Mouse (Mus musculus): ENCODE measurements at regions not wholly inside any gene's neighbourhood (a gene's known extent, or its start where the extent isn't known, plus 50 kb on each side); places are given as distances from the start of the nearest gene placed in this dataset.

- no peak for TF ChIP-seq POLR2A (IDR thresholded peaks at IDR 0.05; ENCODE audit: borderline replicate concordance, control insufficient read depth, low read depth, low read length)
- no peak for TF ChIP-seq CTCF (IDR thresholded peaks at IDR 0.05; ENCODE audit: control insufficient read depth, insufficient read depth, low read length)
Observed at GRCm38 (mm10) chr4:131340993-131341695, 397.0 kb downstream of the Matn1 start.

Measured in bone marrow, adult 2 months (tissue).